Mouse (Mus musculus) liver, adult 2 months (tissue): Measurements from ENCODE around the gene C530008M17Rik. TPM values are rescaled to one million over a fixed set of nuclear protein-coding genes. Genes with fewer than 3 reads are reported as not detected.

ENCODE experiments used
- DNase-seq: peaks from one replicate; pipeline ENCODE4 v3.0.0-alpha.2; 2011; ENCODE audit warnings: low read depth, low spot score; ENCODE audit errors: extremely low read depth
- H3K27ac ChIP-seq: fragments of 200-500 bp; replicated peaks from 2 replicates; pipeline ENCODE4 v1.5.1; 2012; ENCODE audit warnings: low read depth, mild to moderate bottlenecking, control low read depth, inconsistent platforms, low read length; ENCODE audit not compliant: insufficient read depth
- H3K27me3 ChIP-seq: fragments of 200-500 bp; 2 replicates; pipeline ENCODE4 v1.6.1; 2012; ENCODE audit warnings: mild to moderate bottlenecking, moderate library complexity, low read length, inconsistent platforms; ENCODE audit not compliant: control insufficient read depth, insufficient read depth
- H3K36me3 ChIP-seq: fragments of 200-500 bp; 2 replicates; pipeline ENCODE4 v1.6.1; 2012; ENCODE audit warnings: low read length, inconsistent platforms; ENCODE audit not compliant: control insufficient read depth, insufficient read depth
- H3K4me1 ChIP-seq: fragments of 200-500 bp; 2 replicates; pipeline ENCODE4 v1.6.1; 2011; ENCODE audit warnings: low read length; ENCODE audit not compliant: control insufficient read depth, insufficient read depth
- H3K4me3 ChIP-seq: fragments of 200-500 bp; 2 replicates; pipeline ENCODE4 v1.5.1; 2011; ENCODE audit warnings: low read depth, mild to moderate bottlenecking, control low read depth, low read length, moderate library complexity; ENCODE audit not compliant: insufficient read depth
- H3K79me2 ChIP-seq: fragments of 200-500 bp; 2 replicates; pipeline ENCODE4 v1.6.1; 2012; ENCODE audit warnings: inconsistent platforms, mild to moderate bottlenecking, low read length, moderate library complexity; ENCODE audit not compliant: control insufficient read depth, insufficient read depth
- H3K9ac ChIP-seq: fragments of 200-500 bp; 2 replicates; pipeline ENCODE4 v1.6.1; 2012; ENCODE audit warnings: low read depth, mild to moderate bottlenecking, control low read depth, inconsistent platforms, low read length
- CTCF ChIP-seq: fragments of 200-500 bp; IDR thresholded peaks from 2 replicates; pipeline ENCODE4 v1.5.1; 2011; ENCODE audit warnings: low read depth, low read length, control low read depth
- POLR2A ChIP-seq: fragments of 200-500 bp; IDR thresholded peaks from 2 replicates; pipeline ENCODE4 v1.6.1; 2011; ENCODE audit warnings: low read length, control low read depth; ENCODE audit not compliant: insufficient read depth; ENCODE audit errors: extremely low read depth
- WGBS: fragments of 180-500 bp; shearing (Covaris S2); methylation state at CpG from one replicate; pipeline ENCODE4 v1.1.7; 2018; 5-methylcytosine and 5-hydroxymethylcytosine counted together
- polyA plus RNA-seq: library from polyadenylated mRNA; depleted of rRNA; stranded (reverse); fragments of >200 nt; gene quantifications from 2 replicates; pipeline ENCODE4 v1.2.3, GENCODE M21; 2012
- total RNA-seq: library from RNA; depleted of rRNA; stranded (reverse); fragments of >200 nt; gene quantifications from 2 replicates; pipeline ENCODE4 v1.2.3, GENCODE M21; 2014

C530008M17Rik gene
- total and polyA plus RNA-seq, 2 experiments = under 0.01 to 0.02 TPM

- DNase-seq = no peak
- no peak for TF ChIP-seq CTCF
- TF ChIP-seq POLR2A = no peak
- no peaks in the 10 kb centered on the region for H3K27me3 ChIP-seq
- H3K4me1 ChIP-seq = no peaks in the 10 kb centered on the region
- H3K27ac ChIP-seq = no peak overlapping the region
- no peaks in the 10 kb centered on the region for H3K79me2 ChIP-seq
- no peak overlapping the region for H3K9ac ChIP-seq
- no peaks in the 10 kb centered on the region for H3K36me3 ChIP-seq
- 81% methylated on average over 3 of the region's 3 CpGs for WGBS
- no peak overlapping the region for H3K4me3 ChIP-seq
These were observed 112.7 kb downstream of the C530008M17Rik start for GRCm38 (mm10) chr5:76769014-76769413.

GRCm38 (mm10) chr5:76769572-76769971 lies 113.3 kb downstream of the C530008M17Rik start:
- 69% methylated on average over 15 of the region's 15 CpGs for WGBS
- no peak overlapping the region for H3K9ac ChIP-seq
- TF ChIP-seq CTCF = no peak
- no peak overlapping the region for H3K27ac ChIP-seq
- H3K4me1 ChIP-seq = no peaks in the 10 kb centered on the region
- H3K27me3 ChIP-seq = no peaks in the 10 kb centered on the region
- no peaks in the 10 kb centered on the region for H3K36me3 ChIP-seq
- H3K4me3 ChIP-seq = no peak overlapping the region
- no peak for DNase-seq
- H3K79me2 ChIP-seq = no peaks in the 10 kb centered on the region

- no peaks in the 10 kb centered on the region for H3K4me1 ChIP-seq
- TF ChIP-seq POLR2A (no peak), CTCF (no peak)
- no peaks in the 10 kb centered on the region for H3K79me2 ChIP-seq
- H3K36me3 ChIP-seq = no peaks in the 10 kb centered on the region
- H3K4me3 ChIP-seq = no peak overlapping the region
- 81% methylated on average over 5 of the region's 5 CpGs for WGBS
- no peak overlapping the region for H3K9ac ChIP-seq
- no peak for DNase-seq
- no peak overlapping the region for H3K27ac ChIP-seq
- no peaks in the 10 kb centered on the region for H3K27me3 ChIP-seq
These were observed 115.1 kb downstream of the C530008M17Rik start for GRCm38 (mm10) chr5:76771371-76771770.

- TF ChIP-seq POLR2A = no peak
- TF ChIP-seq CTCF = no peak
- H3K79me2 ChIP-seq = no peaks in the 10 kb centered on the region
- no peaks in the 10 kb centered on the region for H3K36me3 ChIP-seq
- no peak overlapping the region for H3K9ac ChIP-seq
- no peak overlapping the region for H3K27ac ChIP-seq
- H3K4me3 ChIP-seq = no peak overlapping the region
- 75% methylated on average over 4 of the region's 4 CpGs for WGBS
- DNase-seq = no peak
- no peaks in the 10 kb centered on the region for H3K27me3 ChIP-seq
- H3K4me1 ChIP-seq = no peaks in the 10 kb centered on the region
These were observed 116.5 kb downstream of the C530008M17Rik start for GRCm38 (mm10) chr5:76772831-76773230.

- no peak overlapping the region for H3K9ac ChIP-seq
- no peaks in the 10 kb centered on the region for H3K79me2 ChIP-seq
- no peaks in the 10 kb centered on the region for H3K27me3 ChIP-seq
- no peak for DNase-seq
- no peaks in the 10 kb centered on the region for H3K36me3 ChIP-seq
- WGBS = 73% methylated on average over 9 of the region's 9 CpGs
- no peak overlapping the region for H3K4me3 ChIP-seq
- no peak overlapping the region for H3K27ac ChIP-seq
- H3K4me1 ChIP-seq = no peaks in the 10 kb centered on the region
- TF ChIP-seq POLR2A (no peak), CTCF (no peak)
These were observed 117.3 kb downstream of the C530008M17Rik start for GRCm38 (mm10) chr5:76773492-76774158.

- Histone ChIP-seq H3K9ac (no peak overlapping the region), H3K27me3 (no peaks in the 10 kb centered on the region), H3K79me2 (no peaks in the 10 kb centered on the region), H3K4me1 (no peaks in the 10 kb centered on the region), H3K4me3 (no peak overlapping the region), H3K27ac (no peak overlapping the region), H3K36me3 (no peaks in the 10 kb centered on the region)
- DNase-seq = no peak
- no peak for TF ChIP-seq CTCF
- no peak for TF ChIP-seq POLR2A
- WGBS = 43% methylated on average over 14 of the region's 14 CpGs
These were observed 122.8 kb downstream of the C530008M17Rik start for GRCm38 (mm10) chr5:76779094-76779615.
